Mouse (Mus musculus) ES-Bruce4 (cell line): ENCODE measurements around the gene Myo1c. TPM values are rescaled to one million over a fixed set of nuclear protein-coding genes. Genes with fewer than 3 reads are reported as not detected.
A peak's percentile ranks its signal among the peaks of the same experiment; 100 is the strongest.

ENCODE experiments used
- H3K27ac ChIP-seq: 2 replicates; pipeline ENCODE4 v1.5.1; 2012; ENCODE audit warnings: low read length, inconsistent platforms; ENCODE audit not compliant: insufficient read depth
- H3K27me3 ChIP-seq: 2 replicates; pipeline ENCODE4 v1.6.1; 2012; ENCODE audit warnings: mild to moderate bottlenecking, low read length, inconsistent platforms; ENCODE audit not compliant: control insufficient read depth, poor library complexity, insufficient read depth, severe bottlenecking
- H3K36me3 ChIP-seq: 2 replicates; pipeline ENCODE4 v1.6.1; 2012; ENCODE audit warnings: inconsistent platforms, mild to moderate bottlenecking, low read length, moderate library complexity; ENCODE audit not compliant: control insufficient read depth, poor library complexity, insufficient read depth, severe bottlenecking
- H3K4me1 ChIP-seq: one replicate; pipeline ENCODE4 v1.8.1; 2011; ENCODE audit warnings: low read length; ENCODE audit not compliant: control insufficient read depth, insufficient read depth
- H3K4me3 ChIP-seq: 2 replicates; pipeline ENCODE4 v1.5.1; 2011; ENCODE audit warnings: low read depth, mild to moderate bottlenecking, low read length
- H3K9ac ChIP-seq: 2 replicates; pipeline ENCODE4 v1.6.1; 2012; ENCODE audit warnings: low read depth, mild to moderate bottlenecking, inconsistent platforms; ENCODE audit not compliant: poor library complexity, severe bottlenecking
- H3K9me3 ChIP-seq: replicated peaks from 2 replicates; pipeline ENCODE4 v1.6.1; 2012; ENCODE audit warnings: mild to moderate bottlenecking, low read length, inconsistent platforms; ENCODE audit not compliant: control insufficient read depth, poor library complexity, insufficient read depth, severe bottlenecking
- CTCF ChIP-seq: IDR thresholded peaks from one replicate; pipeline ENCODE4 v1.8.1; 2011; ENCODE audit warnings: low read depth, low read length
- EP300 ChIP-seq: IDR thresholded peaks from 2 replicates; pipeline ENCODE4 v1.6.1; 2011; ENCODE audit warnings: low read depth, low read length; ENCODE audit not compliant: insufficient read depth
- POLR2A ChIP-seq: IDR thresholded peaks from one replicate; pipeline ENCODE4 v1.8.1; 2011; ENCODE audit warnings: low read length; ENCODE audit not compliant: insufficient read depth
- polyA plus RNA-seq: library from polyadenylated mRNA; stranded (reverse); fragments of >200 nt; gene quantifications from 2 replicates; pipeline ENCODE4 v1.2.4, GENCODE M21; 2011; ENCODE audit warnings: low read depth; ENCODE audit not compliant: missing spikeins, insufficient read depth, insufficient read length

The Myo1c gene
- polyA plus RNA-seq, 1 experiment, result 82.9 TPM

- Histone ChIP-seq H3K36me3 (peaks cover 6% of the 10 kb centered on the region), H3K9me3 (no peaks in the 10 kb centered on the region), H3K27ac (peak overlapping the region; percentile 16; the same call in 1 of the 2 replicates), H3K9ac (peak overlapping the region; percentile 77), H3K27me3 (no peaks in the 10 kb centered on the region), H3K4me3 (peak overlapping the region; percentile 47), H3K4me1 (peaks cover 8% of the 10 kb centered on the region)
- TF ChIP-seq EP300, result no peak
- TF ChIP-seq CTCF, result no peak
- no peak for TF ChIP-seq POLR2A
These were observed 5.6 kb downstream of the Myo1c start for GRCm38 (mm10) chr11:75655621-75656545.

GRCm38 (mm10) chr11:75656621-75657590, 6.6 kb downstream of the Myo1c start:
- Histone ChIP-seq H3K27ac (no peak overlapping the region), H3K4me1 (peaks cover 8% of the 10 kb centered on the region), H3K4me3 (peak overlapping the region; percentile 47), H3K27me3 (no peaks in the 10 kb centered on the region), H3K9ac (peak overlapping the region; percentile 77), H3K9me3 (no peaks in the 10 kb centered on the region), H3K36me3 (peaks cover 9% of the 10 kb centered on the region)
- TF ChIP-seq CTCF, result no peak
- TF ChIP-seq POLR2A, result no peak
- TF ChIP-seq EP300, result no peak

GRCm38 (mm10) chr11:75657841-75658240, 7.5 kb downstream of the Myo1c start:
- H3K9ac ChIP-seq, result no peak overlapping the region
- no peak for TF ChIP-seq EP300
- TF ChIP-seq POLR2A, result no peak
- TF ChIP-seq CTCF, result no peak
- H3K4me3 ChIP-seq, result no peak overlapping the region
- no peaks in the 10 kb centered on the region for H3K9me3 ChIP-seq
- H3K4me1 ChIP-seq, result peaks cover 8% of the 10 kb centered on the region
- no peaks in the 10 kb centered on the region for H3K27me3 ChIP-seq
- no peak overlapping the region for H3K27ac ChIP-seq
- H3K36me3 ChIP-seq, result peaks cover 11% of the 10 kb centered on the region

GRCm38 (mm10) chr11:75658311-75658710, 8.0 kb downstream of the Myo1c start:
- H3K36me3 ChIP-seq, result peaks cover 11% of the 10 kb centered on the region
- H3K27ac ChIP-seq, result no peak overlapping the region
- no peak overlapping the region for H3K9ac ChIP-seq
- H3K27me3 ChIP-seq, result no peaks in the 10 kb centered on the region
- H3K9me3 ChIP-seq, result no peaks in the 10 kb centered on the region
- TF ChIP-seq CTCF, result no peak
- TF ChIP-seq EP300, result no peak
- TF ChIP-seq POLR2A, result no peak
- peaks cover 8% of the 10 kb centered on the region for H3K4me1 ChIP-seq
- no peak overlapping the region for H3K4me3 ChIP-seq

GRCm38 (mm10) chr11:75658996-75659750, 8.9 kb downstream of the Myo1c start:
- H3K27me3 ChIP-seq, result no peaks in the 10 kb centered on the region
- peaks cover 11% of the 10 kb centered on the region for H3K36me3 ChIP-seq
- TF ChIP-seq POLR2A (no peak), EP300 (no peak), CTCF (no peak)
- H3K9ac ChIP-seq, result no peak overlapping the region
- H3K4me1 ChIP-seq, result peaks cover 8% of the 10 kb centered on the region
- H3K4me3 ChIP-seq, result no peak overlapping the region
- H3K9me3 ChIP-seq, result no peaks in the 10 kb centered on the region
- no peak overlapping the region for H3K27ac ChIP-seq
